Mouse (Mus musculus) midbrain, embryonic 16.5 days (tissue): Measurements from ENCODE around the gene Mdk. TPM values are rescaled to one million over a fixed set of nuclear protein-coding genes. Genes with fewer than 3 reads are reported as not detected.

Experiments used
- ATAC-seq: fragments of 200-750 bp; cut with Nextera tagmentation; 2 replicates; pipeline ENCODE4 v1.8.0; 2017; ENCODE audit warnings: moderate TSS enrichment
- H3K27ac ChIP-seq: fragments of 300-500 bp; sonication (generic); 2 replicates; pipeline ENCODE4 v1.5.1; 2014; ENCODE audit warnings: mild to moderate bottlenecking, low read length, mixed read lengths
- H3K27me3 ChIP-seq: fragments of 300-500 bp; sonication (generic); 2 replicates; pipeline ENCODE4 v1.6.1; 2014; ENCODE audit warnings: low read depth, low read length, mixed read lengths; ENCODE audit not compliant: control insufficient read depth, insufficient read depth
- H3K36me3 ChIP-seq: fragments of 300-500 bp; sonication (generic); 2 replicates; pipeline ENCODE4 v1.6.1; 2014; ENCODE audit warnings: mild to moderate bottlenecking, low read length, moderate library complexity, mixed read lengths; ENCODE audit not compliant: control insufficient read depth, insufficient read depth
- H3K4me1 ChIP-seq: fragments of 300-500 bp; sonication (generic); 2 replicates; pipeline ENCODE4 v1.6.1; 2014; ENCODE audit warnings: mild to moderate bottlenecking, low read length, mixed read lengths; ENCODE audit not compliant: control insufficient read depth, insufficient read depth
- H3K4me2 ChIP-seq: fragments of 300-500 bp; sonication (generic); 2 replicates; pipeline ENCODE4 v1.6.1; 2014; ENCODE audit warnings: mild to moderate bottlenecking, low read length, mixed read lengths
- H3K4me3 ChIP-seq: fragments of 300-500 bp; sonication (generic); 2 replicates; pipeline ENCODE4 v1.5.1; 2014; ENCODE audit warnings: low read depth, mild to moderate bottlenecking, low read length, moderate library complexity, mixed read lengths
- H3K9ac ChIP-seq: fragments of 300-500 bp; sonication (generic); 2 replicates; pipeline ENCODE4 v1.6.1; 2014; ENCODE audit warnings: low read depth, low read length, mixed read lengths
- H3K9me3 ChIP-seq: fragments of 300-500 bp; sonication (generic); replicated peaks from 2 replicates; pipeline ENCODE4 v1.6.1; 2014; ENCODE audit warnings: mild to moderate bottlenecking, low read length, mixed read lengths; ENCODE audit not compliant: control insufficient read depth, poor library complexity, severe bottlenecking
- WGBS: fragments of 180-500 bp; shearing (Covaris S2); extraction: QIAGEN DNeasy Blood & Tissue Kit; methylation state at CpG from one replicate; pipeline ENCODE4 v1.1.7; 2014; 5-methylcytosine and 5-hydroxymethylcytosine counted together
- polyA plus RNA-seq: library from polyadenylated mRNA; unstranded; fragments of >200 nt; fragmentation: Nextera tagmentation; extraction: Ambion mirVana; gene quantifications from 2 replicates; pipeline ENCODE4 v1.2.1, GENCODE M21; 2015

The Mdk gene
- polyA plus RNA-seq, 1 experiment from 2014 or later = 98.8 TPM

- H3K27ac ChIP-seq = peak overlapping the region; percentile 63
- H3K36me3 ChIP-seq = no peaks in the 10 kb centered on the region
- H3K4me2 ChIP-seq = peak overlapping the region; percentile 12; the same call in 1 of the 2 replicates
- no peak overlapping the region for H3K4me3 ChIP-seq
- H3K4me1 ChIP-seq = peaks cover 28% of the 10 kb centered on the region
- H3K9ac ChIP-seq = no peak overlapping the region
- no peaks in the 10 kb centered on the region for H3K9me3 ChIP-seq
- peak; percentile 62 for ATAC-seq
- peaks cover 15% of the 10 kb centered on the region for H3K27me3 ChIP-seq
- WGBS = 14% methylated on average over 21 of the region's 21 CpGs
These were observed 39.4 kb upstream of the Mdk start for GRCm38 (mm10) chr2:91971231-91972097.

- ATAC-seq = no peak
- no peak overlapping the region for H3K27ac ChIP-seq
- WGBS = 69% methylated on average over 11 of the region's 11 CpGs
These were observed 35.9 kb upstream of the Mdk start for GRCm38 (mm10) chr2:91967962-91968361.

GRCm38 (mm10) chr2:91966367-91966766, 34.3 kb upstream of the Mdk start:
- 88% methylated on average over 5 of the region's 5 CpGs for WGBS
- no peak overlapping the region for H3K27ac ChIP-seq

More at GRCm38 (mm10) chr2:91967962-91968361, 35.9 kb upstream of the Mdk start:
- no peaks in the 10 kb centered on the region for H3K9me3 ChIP-seq
- no peak overlapping the region for H3K9ac ChIP-seq
- peaks cover 17% of the 10 kb centered on the region for H3K4me1 ChIP-seq
- no peak overlapping the region for H3K4me2 ChIP-seq
- peaks cover 10% of the 10 kb centered on the region; the same call in 1 of the 2 replicates for H3K27me3 ChIP-seq
- no peak overlapping the region for H3K4me3 ChIP-seq
- H3K36me3 ChIP-seq = no peaks in the 10 kb centered on the region

GRCm38 (mm10) chr2:91965417-91965816, 33.3 kb upstream of the Mdk start:
- Histone ChIP-seq H3K27ac (no peak overlapping the region), H3K36me3 (no peaks in the 10 kb centered on the region)
- WGBS = 23% methylated on average over 20 of the region's 20 CpGs

More at GRCm38 (mm10) chr2:91966367-91966766, 34.3 kb upstream of the Mdk start:
- H3K9ac ChIP-seq = no peak overlapping the region
- ATAC-seq = no peak
- H3K4me1 ChIP-seq = peaks cover 18% of the 10 kb centered on the region
- no peaks in the 10 kb centered on the region for H3K9me3 ChIP-seq
- peaks cover 10% of the 10 kb centered on the region; the same call in 1 of the 2 replicates for H3K27me3 ChIP-seq
- H3K4me3 ChIP-seq = no peak overlapping the region
- no peaks in the 10 kb centered on the region for H3K36me3 ChIP-seq
- H3K4me2 ChIP-seq = no peak overlapping the region

GRCm38 (mm10) chr2:91964610-91965204, 32.6 kb upstream of the Mdk start:
- Histone ChIP-seq H3K27ac (no peak overlapping the region), H3K9ac (no peak overlapping the region), H3K4me2 (no peak overlapping the region), H3K36me3 (no peaks in the 10 kb centered on the region), H3K4me1 (peaks cover 14% of the 10 kb centered on the region), H3K4me3 (no peak overlapping the region), H3K27me3 (peaks cover 10% of the 10 kb centered on the region; the same call in 1 of the 2 replicates), H3K9me3 (no peaks in the 10 kb centered on the region)
- no peak for ATAC-seq
- 77% methylated on average over 3 of the region's 3 CpGs for WGBS

More at GRCm38 (mm10) chr2:91965417-91965816, 33.3 kb upstream of the Mdk start:
- no peak for ATAC-seq
- H3K9me3 ChIP-seq = no peaks in the 10 kb centered on the region
- 0 out of 2 replicates have a peak overlapping the region, but pooled peaks have one; percentile 16 for H3K9ac ChIP-seq
- H3K4me2 ChIP-seq = no peak overlapping the region
- peaks cover 12% of the 10 kb centered on the region for H3K4me1 ChIP-seq
- H3K4me3 ChIP-seq = no peak overlapping the region
- H3K27me3 ChIP-seq = peaks cover 10% of the 10 kb centered on the region; the same call in 1 of the 2 replicates

- H3K4me1 ChIP-seq = peaks cover 14% of the 10 kb centered on the region
- ATAC-seq = peak; percentile 94
- H3K9me3 ChIP-seq = no peaks in the 10 kb centered on the region
- H3K27ac ChIP-seq = peak overlapping the region; percentile 72
- H3K4me3 ChIP-seq = peak overlapping the region; percentile 77
- H3K27me3 ChIP-seq = peaks cover 10% of the 10 kb centered on the region; the same call in 1 of the 2 replicates
- H3K9ac ChIP-seq = peak overlapping the region; percentile 87
- WGBS = under 1% methylated on average over 35 of the region's 57 CpGs
- H3K36me3 ChIP-seq = no peaks in the 10 kb centered on the region
- H3K4me2 ChIP-seq = peak overlapping the region; percentile 82
These were observed 31.4 kb upstream of the Mdk start for GRCm38 (mm10) chr2:91963443-91963932.

GRCm38 (mm10) chr2:91962864-91963401, 30.8 kb upstream of the Mdk start:
- peak overlapping the region; percentile 87 for H3K9ac ChIP-seq
- peak overlapping the region; percentile 72 for H3K27ac ChIP-seq
- WGBS = under 1% methylated on average over 39 of the region's 39 CpGs
- H3K9me3 ChIP-seq = no peaks in the 10 kb centered on the region
- peaks cover 14% of the 10 kb centered on the region for H3K4me1 ChIP-seq
- H3K4me3 ChIP-seq = peak overlapping the region; percentile 77
- peaks cover 10% of the 10 kb centered on the region; the same call in 1 of the 2 replicates for H3K27me3 ChIP-seq
- peak; percentile 66 for ATAC-seq
- no peaks in the 10 kb centered on the region for H3K36me3 ChIP-seq
- peak overlapping the region; percentile 82 for H3K4me2 ChIP-seq

- Histone ChIP-seq H3K9me3 (no peaks in the 10 kb centered on the region), H3K9ac (peak overlapping the region; percentile 87), H3K4me1 (peaks cover 14% of the 10 kb centered on the region), H3K4me2 (peak overlapping the region; percentile 82), H3K27me3 (peaks cover 10% of the 10 kb centered on the region; the same call in 1 of the 2 replicates), H3K27ac (no peak overlapping the region), H3K4me3 (peak overlapping the region; percentile 77), H3K36me3 (no peaks in the 10 kb centered on the region)
- no peak for ATAC-seq
- WGBS = 63% methylated on average over 4 of the region's 4 CpGs
These were observed 30.0 kb upstream of the Mdk start for GRCm38 (mm10) chr2:91961901-91962761.
